Mouse (Mus musculus): ENCODE measurements around the gene Gm21973.

The Gm21973 gene

DNA sequence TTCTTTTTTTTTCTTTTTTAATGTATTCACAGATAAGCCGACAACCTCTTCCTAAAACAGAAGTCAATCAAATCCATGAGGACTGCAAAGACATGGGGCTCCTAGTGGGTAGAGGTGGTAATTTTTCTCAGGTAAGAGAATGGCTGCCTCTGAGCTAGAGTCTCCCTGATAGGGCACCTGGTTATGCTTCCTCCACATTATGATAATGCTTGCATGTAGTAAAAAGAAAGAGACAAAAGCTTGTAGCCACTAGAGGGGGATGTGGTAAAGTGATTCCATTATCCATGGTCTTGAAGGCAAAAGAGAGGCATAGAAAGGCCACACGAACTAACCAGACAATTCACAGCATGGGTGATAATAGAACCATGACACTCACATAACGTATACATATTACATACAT is 75.2 kb downstream of the Gm21973 start:
- peak; percentile 12 for DNase-seq (ENCODE audit: low spot score)

DNA sequence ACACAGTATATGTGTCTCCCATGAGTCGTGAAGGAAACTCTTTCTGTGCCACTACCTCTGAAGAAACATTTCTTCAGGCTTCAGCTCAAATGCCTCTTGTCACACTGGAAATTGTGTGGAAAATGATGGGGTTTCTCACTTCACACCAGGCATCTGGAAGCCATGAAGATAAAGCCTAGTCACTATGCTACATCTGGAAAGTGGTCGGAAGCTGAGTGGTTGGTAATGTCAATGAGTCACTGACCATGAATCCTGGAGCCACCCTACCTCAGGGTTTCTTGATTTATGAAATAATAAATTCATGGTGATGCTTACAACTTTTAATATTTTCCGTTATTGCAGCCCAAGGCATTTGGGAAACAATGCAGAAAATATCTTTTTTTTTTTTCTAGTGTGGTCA is 84.7 kb downstream of the Gm21973 start:
- no peak for DNase-seq (ENCODE audit: low spot score)

DNA sequence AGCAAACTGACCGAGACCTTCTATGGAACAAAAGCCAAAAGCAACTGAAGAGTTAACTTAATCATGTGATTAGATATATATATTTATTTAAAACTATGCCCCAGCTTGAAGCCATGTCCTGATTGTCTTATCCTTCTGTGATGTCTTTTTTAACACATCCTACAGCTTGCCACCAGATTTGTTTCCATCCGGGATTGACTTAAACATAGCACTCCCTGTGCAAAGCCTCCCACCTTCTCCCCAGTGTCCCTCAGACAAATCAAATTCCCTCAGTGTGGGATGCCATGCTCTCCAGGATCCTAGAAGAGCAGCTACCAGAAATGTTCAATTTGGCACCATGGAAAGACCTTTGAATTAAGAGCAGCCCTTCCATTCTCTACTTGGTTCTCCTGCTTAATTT is 85.7 kb downstream of the Gm21973 start:
- no peak for DNase-seq (ENCODE audit: low spot score)

DNA sequence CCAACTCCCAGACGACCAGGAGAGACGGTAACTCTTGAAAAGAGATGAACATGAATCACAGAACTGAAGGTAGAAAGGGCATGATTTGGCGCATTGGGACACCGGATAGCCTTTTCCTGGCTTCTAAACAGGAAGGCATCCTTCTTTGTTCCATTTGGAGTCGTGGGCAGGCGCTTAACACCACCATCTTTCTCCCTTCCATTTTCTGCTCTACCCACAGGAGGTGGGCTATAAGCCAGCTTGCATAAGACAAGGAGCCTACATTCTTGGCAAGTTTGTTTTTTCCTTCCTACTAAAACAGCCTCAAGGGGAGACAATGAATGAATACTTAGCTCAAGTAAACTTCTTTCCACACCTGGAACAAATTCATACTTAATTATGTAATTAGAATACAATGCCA is 88.5 kb downstream of the Gm21973 start:
- no peak for DNase-seq (ENCODE audit: low spot score)

DNA sequence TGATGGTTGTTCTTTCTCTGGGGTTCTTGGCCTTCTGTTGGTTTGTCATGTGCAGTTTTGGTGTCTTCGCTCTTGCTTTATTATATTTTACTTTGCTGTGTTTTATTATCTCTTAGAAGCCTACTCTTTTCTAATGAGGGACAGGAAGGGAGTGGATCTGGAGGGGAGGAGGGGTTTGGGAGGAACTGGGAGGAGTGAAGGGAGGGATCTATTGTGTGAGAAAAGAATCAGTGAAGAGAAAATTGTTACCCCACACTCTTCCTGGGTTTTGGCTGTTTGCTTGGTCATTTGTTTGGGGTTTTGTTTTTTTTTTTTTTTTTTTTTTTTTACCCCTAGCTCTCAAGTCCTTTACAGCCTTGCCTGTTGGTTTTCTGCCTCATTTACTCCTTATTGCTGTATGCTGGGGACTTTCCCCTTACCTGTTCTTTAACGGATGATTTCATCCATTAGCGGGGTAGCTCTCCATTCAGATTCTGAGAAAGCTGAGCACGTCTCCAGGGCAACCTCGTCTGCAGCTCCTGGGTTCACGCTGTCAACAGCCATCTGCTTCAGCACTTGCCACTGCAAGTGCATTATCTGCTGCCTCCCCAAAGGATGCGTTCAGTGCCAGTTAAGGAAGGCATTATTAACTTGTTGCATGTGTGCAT is 96.1 kb downstream of the Gm21973 start:
- DNase-seq (ENCODE audit: low spot score) = no peak

DNA sequence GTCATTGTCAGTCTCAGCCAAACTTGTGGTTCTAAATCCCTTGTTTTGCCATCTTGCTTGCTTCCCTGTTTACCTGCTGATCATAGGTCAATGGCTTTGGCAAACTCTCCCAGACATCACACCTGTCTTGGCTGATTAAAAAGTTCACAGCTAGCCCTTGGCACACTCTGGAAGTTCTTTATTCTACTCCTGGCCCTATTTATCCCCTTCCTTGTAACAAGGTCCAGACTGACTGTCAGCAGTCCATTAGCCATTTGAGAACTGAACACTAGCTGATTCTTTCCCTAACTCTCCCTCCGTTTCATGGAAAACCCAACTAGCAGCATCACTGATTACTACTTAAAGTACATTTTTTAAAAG is 96.6 kb downstream of the Gm21973 start:
- DNase-seq (ENCODE audit: low spot score) = no peak

Data from layer of hippocampus, adult 11-12 months (tissue).